Mouse (Mus musculus): ENCODE data around the gene Ceacam16.

Ceacam16 gene

DNA sequence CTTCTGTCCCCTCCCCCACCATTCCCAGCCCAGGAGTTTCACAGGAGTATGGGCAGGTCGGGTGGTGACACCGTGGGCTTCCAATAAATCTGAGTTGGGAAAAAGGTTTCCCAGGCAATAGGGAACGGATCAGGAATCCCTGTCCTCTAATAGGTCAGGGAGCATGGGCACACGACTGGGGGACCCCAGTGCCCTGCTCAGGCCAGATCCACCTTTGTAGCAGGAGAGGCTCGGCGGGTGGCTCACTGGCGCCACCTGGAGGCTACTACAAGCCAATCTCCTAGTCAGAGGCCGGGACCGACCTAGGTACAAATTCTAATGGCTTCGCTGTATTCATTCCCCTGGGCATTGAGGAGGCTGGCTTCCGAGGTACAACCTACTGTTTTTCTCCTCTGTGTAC is 17.5 kb downstream of the Ceacam16 start:
- DNase-seq (ENCODE audit: low spot score in 2 of 2) = peak; percentile 55 to 79

DNA sequence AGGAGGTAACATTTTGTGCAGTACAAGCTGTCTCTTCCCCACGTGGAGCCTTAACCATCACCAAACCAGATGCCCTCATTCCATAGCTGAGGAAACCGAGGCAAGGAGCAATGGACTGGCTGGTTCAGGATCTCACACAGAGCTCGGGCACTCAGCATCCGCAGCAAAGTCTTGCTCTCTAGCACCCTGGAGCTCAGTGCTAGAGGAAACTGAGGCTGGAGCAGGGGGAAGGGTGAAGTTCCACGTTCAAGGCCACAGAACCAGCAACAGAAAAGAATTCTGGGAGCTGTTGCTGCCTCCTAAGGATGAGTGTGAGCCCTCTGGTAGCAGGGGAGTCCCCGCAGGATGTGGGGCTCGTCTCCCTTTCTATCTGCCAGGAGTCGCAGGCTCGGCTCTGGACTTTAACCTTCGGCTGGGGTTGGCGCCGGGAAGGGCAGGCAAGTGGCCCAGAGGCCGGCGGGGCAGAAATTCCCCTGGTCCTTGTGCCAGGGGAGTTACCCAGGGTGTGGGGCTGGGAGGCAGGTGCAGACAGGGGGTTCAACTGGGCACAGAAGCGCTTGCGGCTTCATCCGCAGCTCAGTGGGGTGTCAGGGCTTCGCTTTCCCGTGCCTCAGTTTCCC is 18.1 kb downstream of the Ceacam16 start:
- DNase-seq (ENCODE audit: low spot score in 2 of 2) = no peak

DNA sequence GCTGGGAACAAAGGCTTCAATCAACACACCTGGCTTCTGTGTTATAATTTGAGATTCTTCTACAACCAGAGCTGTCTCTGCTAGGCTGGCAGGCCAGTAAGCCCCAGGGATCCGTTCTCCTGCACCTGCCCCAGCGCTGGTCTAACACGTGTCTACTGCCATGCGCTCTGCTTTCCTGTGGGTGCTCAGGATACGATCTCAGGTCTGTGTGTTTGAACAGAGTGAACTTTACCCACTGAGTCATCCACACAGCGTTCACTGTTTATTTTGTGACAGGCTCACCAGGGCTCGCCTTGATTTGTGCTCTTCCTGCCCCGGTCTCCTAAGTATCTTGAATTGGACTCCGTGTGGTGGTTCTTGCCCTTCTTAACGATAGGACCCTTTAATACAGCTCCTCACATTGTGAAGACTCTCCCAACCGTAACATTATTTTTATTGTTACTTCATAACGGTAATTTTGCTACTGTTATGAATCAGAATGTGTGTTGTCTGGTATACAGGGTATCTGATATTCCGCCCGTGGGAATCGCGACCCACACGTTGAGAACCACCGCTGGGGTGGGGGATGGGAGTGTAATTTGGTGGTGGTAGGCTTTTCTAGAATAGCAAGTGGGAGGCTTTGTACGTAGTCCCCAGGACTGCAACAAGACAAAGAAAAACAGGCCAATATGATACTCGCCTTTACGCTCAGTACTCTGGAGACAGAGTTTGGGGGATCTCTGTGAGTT is 19.2 kb downstream of the Ceacam16 start:
- DNase-seq (ENCODE audit: low spot score in 2 of 2) = no peak

DNA sequence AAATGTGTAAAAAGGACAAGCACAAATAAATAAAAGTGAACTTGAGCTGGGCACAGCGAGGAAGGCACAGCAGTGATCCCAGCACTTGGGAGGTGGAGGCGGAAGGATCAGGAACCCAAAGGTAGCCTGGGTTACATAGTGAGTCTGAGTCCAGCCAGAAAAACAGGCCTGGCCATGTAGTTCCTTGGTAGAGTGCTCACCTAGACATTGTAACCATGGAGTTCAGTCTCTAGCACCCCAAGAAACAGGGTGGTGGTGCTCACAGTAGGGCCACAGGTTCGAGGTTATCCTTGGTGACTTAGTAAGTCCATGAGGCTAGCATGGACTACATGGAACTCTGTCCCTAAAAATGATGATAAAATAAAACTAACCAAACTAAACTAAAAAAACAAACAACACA is 20.2 kb downstream of the Ceacam16 start:
- no peak for DNase-seq (ENCODE audit: low spot score in 2 of 2)

DNA sequence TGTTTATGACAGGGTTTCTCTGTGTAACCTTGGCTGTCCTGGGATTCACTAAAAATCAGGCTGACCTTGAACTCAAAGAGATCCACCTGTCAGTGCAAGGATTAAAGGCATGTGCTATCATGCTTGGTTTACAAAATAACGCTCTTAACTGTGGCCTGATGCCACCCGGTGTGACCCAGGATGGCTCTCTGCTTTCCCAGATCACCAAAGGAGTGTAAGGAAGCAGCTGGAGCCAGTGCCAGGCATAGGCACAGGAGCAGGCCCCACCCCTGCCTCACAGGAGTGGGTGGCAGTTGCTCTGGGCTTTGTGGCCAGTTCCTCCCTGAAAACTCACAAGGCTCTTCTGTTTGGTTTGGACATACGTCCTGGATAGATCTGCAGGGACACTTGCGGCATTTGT is 20.7 kb downstream of the Ceacam16 start:
- DNase-seq (ENCODE audit: low spot score in 2 of 2) = no peak

DNA sequence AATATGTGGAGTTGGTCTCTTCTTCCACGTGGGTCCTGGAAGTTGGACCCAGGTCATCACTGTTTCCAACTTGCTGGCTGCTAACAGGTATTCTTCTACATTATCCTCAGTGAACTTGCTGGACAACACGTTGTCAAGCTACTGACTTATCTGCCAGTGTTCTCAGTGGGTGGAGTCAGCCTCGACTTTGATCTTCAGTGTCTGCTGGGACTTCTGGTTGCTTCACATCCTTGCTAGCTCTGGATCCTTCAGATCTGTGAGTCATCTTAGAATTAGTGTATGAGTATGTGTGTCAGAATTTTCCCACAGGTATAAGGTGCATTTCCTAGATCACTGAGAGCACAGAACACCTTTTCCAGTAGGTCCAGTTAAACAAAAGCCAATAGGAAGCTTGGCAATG is 24.3 kb downstream of the Ceacam16 start:
- DNase-seq (ENCODE audit: low spot score in 2 of 2) = no peak

DNA sequence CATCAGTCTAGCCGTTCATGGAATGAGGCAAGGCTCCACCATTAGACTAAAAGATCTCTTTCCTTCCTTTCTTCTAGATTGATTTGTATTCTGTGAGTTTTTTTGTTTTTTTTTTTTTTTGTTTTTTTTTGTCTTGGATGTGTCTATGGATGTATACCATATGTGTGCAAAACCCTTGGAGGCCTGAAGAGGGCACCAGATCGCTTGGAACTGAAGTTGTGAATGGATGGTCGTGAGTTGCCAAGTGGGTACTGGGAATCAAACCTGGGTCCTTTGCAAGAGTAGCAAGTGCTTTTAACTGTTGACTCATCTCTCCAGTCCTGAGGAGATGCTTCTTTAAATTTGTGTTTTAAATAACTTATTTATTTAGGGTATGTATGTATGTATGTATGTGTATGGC is 27.0 kb downstream of the Ceacam16 start:
- no peak for DNase-seq (ENCODE audit: low spot score in 2 of 2)

DNA sequence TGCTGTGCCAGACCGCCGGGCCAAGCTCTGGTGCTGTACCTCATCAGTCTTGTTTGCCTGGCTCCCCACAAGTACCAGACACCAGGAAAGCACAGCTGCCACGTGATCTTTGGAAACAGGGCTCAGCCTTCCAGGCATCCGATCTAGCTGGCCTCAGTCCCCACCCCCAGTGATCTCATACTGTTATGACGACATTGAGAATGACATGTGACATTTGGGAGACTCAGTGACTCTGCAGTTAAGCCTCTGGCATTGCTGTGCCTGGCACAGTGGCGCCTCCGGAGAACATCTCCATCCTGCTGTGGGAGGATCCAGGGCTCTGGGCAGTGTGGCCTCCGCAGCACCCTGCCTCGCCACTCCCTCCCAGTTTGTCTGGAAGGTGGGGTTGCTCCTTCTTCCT is 29.3 kb downstream of the Ceacam16 start:
- DNase-seq (ENCODE audit: low spot score in 2 of 2) = no peak

DNA sequence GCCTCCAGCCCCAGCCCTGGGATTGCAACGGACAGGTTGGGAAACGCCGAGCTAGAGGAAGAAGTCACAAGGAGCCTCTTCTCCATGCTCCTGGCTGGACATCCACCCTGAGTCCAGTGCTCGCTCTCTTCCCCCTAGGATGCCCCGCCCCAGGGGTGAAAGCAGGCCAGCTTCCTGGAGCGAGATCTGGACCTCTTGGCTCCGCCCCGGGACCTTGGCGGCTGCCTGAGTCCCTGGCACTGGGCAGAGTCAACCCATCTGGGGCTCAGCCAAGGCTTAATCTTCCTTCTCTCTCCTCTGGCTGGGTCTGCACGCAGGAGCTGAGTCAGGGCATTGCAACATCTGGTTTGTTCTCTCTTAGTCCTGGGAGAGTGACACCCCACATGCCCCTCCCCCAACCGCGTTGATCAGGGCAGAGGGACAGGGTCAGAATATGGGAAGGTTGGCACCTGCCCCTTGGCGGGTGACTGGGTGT is 30.4 kb downstream of the Ceacam16 start:
- DNase-seq (ENCODE audit: low spot score in 2 of 2) = peak in 1 of 2 experiments; percentile 62

DNA sequence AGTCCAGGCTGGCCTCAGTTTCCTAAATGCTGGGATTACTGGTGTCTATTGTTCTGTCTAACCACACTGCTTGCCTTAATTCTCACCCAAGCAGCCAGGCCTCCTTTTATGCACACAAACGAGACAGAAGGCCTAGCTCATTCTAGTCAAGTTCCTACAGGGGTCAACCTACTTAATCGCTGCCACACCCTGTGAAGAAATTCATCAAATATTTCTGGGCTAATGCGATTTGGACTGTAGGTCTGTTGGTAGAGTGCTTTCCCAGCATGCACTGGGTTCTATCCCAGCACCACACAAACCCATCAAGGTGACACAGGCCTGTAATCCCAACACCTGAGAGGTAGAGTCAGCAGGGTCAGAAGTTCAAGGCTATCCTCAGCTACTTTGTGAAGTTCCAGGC is 31.4 kb downstream of the Ceacam16 start:
- no peak for DNase-seq (ENCODE audit: low spot score in 2 of 2)

DNA sequence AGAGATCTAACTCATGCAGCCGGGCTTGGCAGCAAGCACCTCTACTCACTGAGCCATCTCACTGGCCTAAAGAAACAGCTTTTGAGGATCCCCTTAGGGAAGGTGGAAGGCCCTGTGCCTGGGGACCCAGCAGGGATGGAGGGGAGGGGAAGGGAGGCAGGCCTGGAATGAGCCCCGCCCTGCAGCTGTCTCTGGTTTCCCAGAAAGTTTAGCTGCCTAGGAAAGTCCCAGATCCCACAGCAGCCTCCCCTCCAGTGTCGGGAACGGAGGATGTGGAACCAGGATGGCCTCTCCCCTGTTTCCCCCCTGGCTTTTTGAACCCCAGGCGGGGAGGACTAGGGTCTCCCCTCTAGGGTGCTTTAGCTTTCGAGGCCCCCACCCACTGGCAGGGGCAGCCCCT is 34.3 kb downstream of the Ceacam16 start:
- DNase-seq (ENCODE audit: low spot score in 2 of 2) = no peak

DNA sequence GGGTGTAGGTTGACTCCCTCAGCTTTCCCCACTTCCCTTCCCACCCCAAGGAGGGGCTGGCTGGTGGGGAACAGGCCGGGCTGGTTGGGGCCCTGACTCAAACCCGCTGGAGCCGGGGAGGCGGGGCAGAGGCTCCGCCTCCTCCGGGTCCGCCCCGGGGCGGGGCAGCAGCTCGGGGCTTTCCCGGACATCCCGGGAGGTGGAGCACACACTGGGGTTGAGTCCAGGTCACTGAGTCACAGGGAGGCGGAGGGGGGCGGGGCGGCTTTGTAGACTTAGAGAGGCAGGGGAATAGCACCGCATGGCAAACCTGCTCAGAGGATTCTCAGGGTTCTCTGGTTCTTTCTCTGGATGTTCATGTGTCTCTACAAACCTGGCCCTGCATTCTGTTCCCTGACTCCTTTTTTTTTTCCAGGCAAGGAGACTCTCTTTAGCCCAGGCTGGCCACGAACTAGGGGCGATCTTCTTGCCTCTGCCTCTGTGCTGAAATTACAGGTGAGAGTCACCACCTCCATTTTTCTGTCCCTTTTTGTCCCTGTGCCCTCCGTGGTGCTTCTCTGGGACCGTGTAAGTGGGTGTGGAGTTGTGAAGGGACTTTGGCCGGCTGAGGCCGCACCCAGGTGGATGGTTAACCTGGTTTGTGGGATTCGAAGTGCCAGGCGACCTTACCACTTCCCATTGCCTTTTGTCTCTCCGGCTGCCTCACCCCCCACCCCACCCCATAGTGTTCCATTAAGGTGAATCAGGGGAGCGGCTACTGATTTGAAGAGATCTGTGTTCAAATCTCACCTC is 36.7 kb downstream of the Ceacam16 start:
- peak; percentile 36 to 77 for DNase-seq (ENCODE audit: low spot score in 2 of 2)

DNA sequence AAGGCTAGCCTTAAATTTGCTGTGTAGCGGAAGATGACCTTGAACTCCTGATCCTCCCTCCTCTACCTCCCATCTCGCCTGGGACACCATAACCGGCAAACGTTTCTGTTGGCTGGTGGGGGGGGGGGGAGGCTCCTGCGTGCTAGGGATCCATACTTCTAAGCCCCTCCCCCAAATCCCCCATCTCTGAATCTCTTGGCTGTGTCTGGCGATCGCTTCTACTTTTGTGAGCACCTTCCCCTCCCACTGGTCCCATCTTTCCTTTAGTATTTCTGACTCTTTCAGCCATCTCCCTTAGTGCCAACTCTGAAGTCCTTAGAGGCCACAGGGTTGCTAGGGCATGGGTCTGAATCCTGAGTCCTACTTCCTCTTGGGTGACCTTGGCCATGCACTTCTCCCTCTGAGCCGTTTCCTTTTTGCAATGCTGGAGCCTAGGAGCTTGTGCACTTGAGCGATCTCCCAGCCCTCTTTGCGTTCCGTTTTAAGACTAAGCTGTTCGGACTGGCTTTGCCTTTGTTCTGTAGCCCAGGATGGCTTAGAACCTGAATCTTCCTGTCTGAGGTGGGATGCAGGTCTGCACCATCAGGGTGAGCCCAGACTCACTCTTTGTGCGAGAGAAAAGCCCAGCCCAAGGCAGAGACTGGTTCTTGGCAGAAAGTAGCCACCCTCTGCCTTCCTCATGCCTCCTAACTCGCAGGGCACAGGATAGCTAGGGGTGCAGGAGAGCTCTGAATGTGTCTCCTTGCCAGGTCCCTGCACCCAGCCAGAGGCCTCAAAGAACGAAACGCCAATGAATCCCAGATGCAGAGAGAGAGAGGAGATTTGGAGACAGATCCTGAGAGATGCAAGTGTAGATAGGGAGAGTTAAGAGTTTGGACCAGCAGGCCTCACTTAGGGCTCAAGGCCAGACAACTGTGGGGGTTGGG is 37.6 kb downstream of the Ceacam16 start:
- DNase-seq (ENCODE audit: low spot score in 2 of 2) = no peak

DNA sequence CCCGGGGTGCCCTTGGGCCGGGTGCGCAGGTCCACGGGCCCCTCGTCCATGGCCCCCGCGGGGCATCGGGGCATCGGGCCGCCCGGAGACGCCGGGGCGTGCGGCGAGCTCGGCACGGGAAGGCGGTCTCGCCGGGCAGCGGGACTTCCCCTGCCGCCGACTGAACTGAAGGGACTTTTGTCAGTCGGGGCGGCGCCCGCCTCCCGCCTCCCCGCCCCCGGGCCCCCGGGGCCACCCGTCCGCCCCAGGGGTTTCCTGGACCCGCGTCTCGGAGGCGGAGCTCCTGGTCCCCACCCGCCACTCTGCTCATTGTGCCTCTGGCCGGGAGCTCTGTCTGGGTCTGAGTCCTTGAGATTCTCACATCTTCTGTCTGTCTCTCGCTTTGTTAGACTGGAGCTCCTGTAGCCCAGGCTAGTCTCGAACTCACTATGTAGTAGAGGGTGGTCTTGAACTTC is 38.5 kb downstream of the Ceacam16 start, which contains the start of gene Bcl3:
TSS of gene Bcl3 (minus strand) at position 167 of the 455 bp plus-strand sequence.
- peak; percentile 34 to 69 for DNase-seq (ENCODE audit: low spot score in 2 of 2)

DNA sequence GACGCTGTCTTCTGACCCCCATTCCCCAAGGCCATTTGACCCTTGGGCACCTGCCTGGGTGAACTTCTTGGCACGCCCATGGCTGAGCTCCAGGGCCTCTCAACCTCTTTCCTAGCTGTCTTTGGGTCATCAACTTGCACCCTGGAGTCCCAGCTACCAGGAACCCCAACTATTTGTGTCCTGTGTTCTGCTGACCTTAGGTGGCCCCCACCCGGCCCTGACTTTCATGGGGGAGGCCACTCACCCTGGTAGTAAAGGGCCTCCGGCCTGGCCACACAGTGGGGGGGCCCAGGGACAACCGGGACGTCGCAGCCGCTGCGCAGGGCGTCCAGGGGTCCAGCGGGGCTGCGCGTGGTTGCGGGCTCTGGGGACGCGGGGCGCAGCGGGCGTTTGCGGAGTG is 38.9 kb downstream of the Ceacam16 start:
- DNase-seq (ENCODE audit: low spot score in 2 of 2) = no peak

DNA sequence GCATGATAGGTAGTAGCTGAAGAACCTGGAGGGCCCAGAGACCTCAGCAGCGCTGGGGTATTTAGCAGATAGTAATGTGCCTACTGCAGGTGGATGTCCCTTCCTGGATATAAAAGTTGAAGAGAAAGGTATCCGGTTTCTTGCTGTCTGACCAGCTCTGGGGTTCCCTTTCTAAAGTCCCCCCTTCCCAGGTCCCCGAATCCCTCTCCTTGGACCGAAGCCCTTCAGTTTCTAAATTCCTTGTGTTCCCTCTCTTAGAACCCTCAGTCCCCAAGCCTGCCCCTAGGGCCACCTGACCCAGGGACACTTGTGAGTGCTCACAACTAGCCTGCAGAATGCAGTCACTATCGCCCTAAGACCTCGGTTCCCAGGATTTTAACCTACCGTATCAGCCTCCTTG is 39.5 kb downstream of the Ceacam16 start:
- DNase-seq (ENCODE audit: low spot score in 2 of 2) = no peak

DNA sequence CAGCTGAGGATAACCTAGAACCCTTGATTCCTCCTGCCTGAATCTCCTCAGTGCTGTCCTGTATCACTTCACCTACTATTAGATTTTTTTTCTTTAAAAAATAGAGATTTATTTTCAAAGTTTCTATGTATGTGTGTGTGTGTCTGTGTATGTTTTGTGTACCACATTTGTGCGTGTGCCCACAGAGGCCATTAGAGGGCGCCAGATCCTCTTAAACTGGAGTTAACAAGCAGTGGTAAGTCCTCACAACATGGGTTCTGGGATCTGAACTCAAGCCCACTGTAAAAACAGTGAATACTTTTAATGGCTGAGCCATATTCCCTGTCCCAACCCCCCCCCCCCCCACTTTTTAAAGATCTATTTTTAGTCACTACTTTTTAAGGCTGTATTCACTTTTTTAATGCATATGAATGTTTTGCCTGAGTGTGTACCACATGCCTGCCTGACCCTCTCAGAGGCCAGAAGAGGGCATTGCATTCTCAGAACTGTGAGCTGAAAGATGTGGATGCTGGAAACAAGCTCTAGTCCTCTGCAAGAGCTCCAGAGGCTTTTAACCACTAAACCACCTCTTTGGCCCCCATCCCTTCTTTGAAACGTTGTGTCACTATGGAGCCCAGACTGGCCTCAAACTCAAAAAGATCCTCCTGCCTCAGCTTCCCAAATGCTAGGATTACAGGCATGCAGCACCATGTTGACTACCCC is 40.6 kb downstream of the Ceacam16 start:
- no peak for DNase-seq (ENCODE audit: low spot score in 2 of 2)

DNA sequence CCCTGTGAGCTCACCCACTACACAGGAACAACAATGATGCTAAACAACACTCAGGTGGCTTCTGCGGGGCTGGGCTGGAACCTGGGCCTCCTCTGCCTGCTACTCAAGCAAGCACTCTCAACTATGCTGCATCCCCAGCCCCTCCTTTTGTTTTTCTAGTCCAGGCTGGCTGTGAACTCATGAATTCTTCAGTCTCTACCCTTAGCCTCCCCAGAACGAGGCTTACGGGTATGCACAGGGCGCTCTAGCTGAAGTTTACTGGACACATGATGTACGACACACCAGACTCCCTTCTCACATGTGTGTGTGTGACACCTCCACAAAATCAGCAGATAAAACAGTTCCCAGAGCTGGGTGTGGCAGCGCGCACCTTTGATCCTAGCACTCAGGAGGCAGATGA is 42.2 kb downstream of the Ceacam16 start:
- no peak for DNase-seq (ENCODE audit: low spot score in 2 of 2)

DNA sequence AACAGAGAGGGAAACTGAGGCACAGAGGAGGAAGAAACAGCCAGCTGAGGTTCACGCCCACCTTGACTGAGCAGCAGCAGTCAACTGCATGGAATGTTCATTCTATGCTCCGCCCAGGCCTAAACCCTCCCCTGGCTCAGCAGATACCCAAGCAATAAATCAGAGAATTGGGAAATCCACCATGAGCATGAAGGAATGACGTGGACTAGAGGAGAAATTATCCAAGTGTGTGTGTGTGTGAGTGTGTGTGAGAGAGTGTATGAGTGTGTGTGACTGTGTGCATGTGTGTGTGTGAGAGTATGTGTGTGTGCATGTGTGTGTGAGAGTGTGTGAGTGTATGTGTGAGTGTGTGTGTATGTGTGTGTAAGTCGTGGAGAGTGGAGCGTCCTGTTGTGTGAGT is 42.7 kb downstream of the Ceacam16 start:
- DNase-seq (ENCODE audit: low spot score in 2 of 2) = no peak

DNA sequence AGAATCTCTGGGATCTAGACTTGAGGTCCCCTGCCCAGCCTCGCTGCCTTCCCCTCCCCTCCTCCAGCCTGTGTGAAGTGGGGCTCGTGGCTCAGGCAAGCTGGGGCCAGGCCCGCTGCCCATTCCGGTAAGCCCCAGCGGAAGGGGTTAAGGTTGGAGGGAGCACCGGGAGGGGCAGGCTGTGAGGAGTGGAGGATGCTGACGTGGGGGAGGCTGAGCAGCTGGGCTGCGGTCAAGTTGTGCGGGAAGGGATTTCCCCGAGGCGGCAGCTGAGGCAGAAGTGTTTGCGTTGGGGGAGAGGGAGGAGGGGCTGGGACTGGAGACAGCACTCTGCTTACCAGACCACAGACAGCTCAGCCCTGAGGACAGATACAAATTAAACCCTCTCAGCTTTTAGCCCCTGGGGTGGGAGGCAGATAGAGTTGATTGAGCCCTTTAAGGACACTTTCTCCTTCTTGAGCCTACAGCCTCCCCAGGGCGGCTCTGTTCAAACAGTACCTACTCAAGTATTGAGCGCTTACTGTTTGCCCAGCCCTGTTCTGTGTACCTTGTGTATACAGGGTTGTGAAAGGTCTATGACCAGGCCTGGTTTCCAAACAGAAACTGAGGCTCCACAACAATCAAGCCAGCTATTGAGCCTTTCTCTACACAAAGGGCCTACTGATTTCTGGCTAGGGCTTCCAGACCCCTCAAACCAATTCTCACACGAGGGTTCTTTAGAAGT is 43.6 kb downstream of the Ceacam16 start:
- DNase-seq (ENCODE audit: low spot score in 2 of 2) = peak; percentile 29 to 84

Data from spleen, postnatal 10 days (tissue).